Mouse (Mus musculus): ENCODE measurements around the gene Tbc1d22a.

DNA sequence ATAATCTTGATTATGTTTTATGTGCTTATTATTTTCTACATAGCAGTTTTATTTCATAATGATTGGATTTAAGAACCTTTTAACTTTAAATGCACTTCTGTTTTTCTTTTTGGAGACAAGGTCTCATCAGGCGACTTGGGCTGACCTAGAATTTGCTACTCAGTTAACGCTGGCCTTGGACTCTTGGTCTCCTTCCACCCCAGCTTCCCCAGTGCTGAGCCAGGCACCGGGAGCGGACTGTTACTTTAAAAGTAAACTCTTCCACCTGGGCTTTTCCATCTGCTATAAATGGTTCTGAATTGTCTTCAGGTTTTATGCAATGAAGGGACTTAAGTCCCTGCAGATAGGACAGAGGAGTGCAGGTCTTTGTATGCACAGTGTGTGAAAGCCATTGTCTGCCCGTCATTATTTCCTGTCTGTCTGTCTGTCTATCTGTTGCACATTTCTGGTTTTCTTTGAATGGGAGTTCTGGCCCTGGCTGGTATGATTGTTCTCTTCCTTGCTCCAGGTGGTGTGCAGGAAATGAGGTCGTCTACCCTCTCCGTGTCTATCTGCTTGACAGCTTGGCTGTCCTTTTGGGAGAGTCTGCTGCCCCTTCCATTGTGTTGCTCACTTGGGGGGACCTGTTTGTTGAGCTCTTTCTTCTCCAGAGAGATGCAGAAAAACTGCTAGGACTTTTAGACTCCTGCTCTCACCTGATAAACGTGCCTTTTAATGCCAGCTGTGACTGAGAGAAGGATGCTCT lies 117.4 kb downstream of the Tbc1d22a start:
- TF ChIP-seq POLR2A (IDR thresholded peaks at IDR 0.05; ENCODE audit: insufficient read length, low read depth) (no peak), MAX (IDR thresholded peaks at IDR 0.05; ENCODE audit: low read depth) (no peak), MYOD1 (IDR thresholded peaks at IDR 0.05; ENCODE audit: control insufficient read depth in 1 of 3, insufficient read length in 2 of 3, low read depth in 2 of 3) (no peak), REST (IDR thresholded peaks at IDR 0.05; ENCODE audit: insufficient read depth, insufficient read length) (no peak), CEBPB (IDR thresholded peaks at IDR 0.05; ENCODE audit: insufficient read depth, poor library complexity, severe bottlenecking) (no peak), USF1 (IDR thresholded peaks at IDR 0.05; ENCODE audit: low read depth) (no peak), E2F4 (IDR thresholded peaks at IDR 0.05; ENCODE audit: insufficient read depth) (no peak), TCF3 (IDR thresholded peaks at IDR 0.05; ENCODE audit: insufficient read length, low read depth) (no peak), POLR2AphosphoS2 (IDR thresholded peaks at IDR 0.05; ENCODE audit: insufficient read length, low read depth) (no peak), TCF12 (IDR thresholded peaks at IDR 0.05; ENCODE audit: insufficient read depth, poor library complexity, severe bottlenecking) (no peak), MYOG (IDR thresholded peaks at IDR 0.05; ENCODE audit: control insufficient read depth in 1 of 3, insufficient read depth in 1 of 3, insufficient read length in 2 of 3, low read depth in 2 of 3) (no peak)
